Mouse (Mus musculus): ENCODE measurements at regions not wholly inside any gene's neighbourhood (a gene's known extent, or its start where the extent isn't known, plus 50 kb on each side); places are given as distances from the start of the nearest gene placed in this dataset.

- DNase-seq, result peak; percentile 31 to 33
- intact Hi-C loops (cut with DNase I), result no loop called here
Observed at GRCm38 (mm10) chr13:10741391-10741790, 380.7 kb upstream of the Chrm3 start.

DNA sequence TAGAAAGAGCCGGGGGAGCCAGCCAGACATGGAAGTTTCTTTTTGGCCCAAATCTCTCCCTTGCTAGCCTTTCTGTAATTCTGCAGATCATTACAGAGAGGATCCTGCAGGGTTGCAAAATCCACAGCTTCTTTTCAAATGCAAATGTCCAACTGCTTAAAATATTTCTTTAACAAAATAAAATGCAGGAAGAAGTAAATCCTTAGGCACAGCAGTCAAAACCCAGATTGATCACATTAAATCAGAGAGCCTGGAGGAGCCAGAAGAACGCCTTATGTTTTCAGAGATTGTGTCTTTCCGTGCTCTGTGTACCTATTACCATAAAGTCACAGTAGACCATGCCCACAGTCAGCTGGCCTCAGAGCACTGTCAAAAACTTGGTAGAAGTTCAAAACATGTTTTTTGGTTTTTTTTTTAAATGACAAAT, 365.1 kb upstream of the Chrm3 start:
- intact Hi-C loops (cut with DNase I), result no loop called here
- no peak for DNase-seq

DNA sequence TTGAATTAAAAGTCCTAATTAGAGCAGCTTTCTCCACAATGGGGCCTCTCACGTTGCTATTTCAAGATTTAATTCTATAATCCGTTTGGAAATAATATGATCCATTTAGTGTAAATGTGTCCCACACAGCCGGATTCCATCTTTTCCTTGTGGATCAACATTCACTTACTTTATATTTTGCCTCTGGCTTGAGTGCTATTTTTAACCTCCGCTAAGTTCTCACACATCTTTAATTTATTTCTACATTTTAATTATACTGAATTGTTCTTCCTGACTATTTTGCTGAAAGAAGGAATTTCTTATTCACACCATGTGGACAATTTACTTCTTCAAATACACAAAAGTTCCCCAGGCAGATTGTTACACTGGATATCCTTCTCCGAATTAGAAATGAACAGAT, 364.7 kb upstream of the Chrm3 start:
- DNase-seq, result no peak
- intact Hi-C loops (cut with DNase I), result no loop called here

DNA sequence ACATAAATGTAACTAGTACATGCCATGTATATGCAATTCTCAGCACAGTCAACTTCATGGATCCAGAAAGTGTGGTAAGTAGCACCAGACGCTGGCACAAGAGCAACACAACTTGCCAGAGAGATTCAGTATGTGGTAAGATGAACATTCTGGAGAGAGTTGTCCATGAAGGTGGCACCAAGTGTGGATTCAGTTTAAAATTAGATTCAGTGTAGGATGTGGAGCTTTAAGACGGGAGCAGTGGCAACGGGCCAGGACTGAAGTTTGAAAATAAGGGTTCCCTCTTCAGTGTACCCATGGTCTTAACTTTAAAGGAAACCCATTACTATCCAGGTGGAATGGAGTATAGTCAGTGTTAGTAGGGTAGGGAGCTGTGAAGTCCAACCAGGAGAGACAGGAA, 360.0 kb upstream of the Chrm3 start:
- DNase-seq, result no peak
- intact Hi-C loops (cut with DNase I), result no loop called here

DNA sequence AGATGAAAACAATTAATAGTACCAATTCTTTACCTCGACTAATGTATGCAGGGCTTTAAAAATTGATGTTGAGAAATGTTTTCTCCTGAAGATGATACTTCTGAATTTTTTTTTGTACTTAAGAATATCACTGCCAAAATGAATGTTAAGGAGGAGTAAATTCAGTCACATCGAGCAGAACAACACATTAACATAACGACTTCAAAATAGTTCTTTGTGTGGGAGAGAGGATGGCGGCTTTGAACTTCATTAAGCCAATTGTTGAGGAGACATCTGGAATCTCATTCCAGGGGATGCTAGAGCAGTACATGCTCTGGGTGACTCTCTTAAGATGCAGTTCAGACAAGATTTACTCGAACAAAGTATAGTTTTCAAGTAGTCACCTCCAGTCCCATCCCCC, 350.8 kb upstream of the Chrm3 start:
- intact Hi-C loops (cut with DNase I), result loop anchor here (10.0 kb wide), 1 partner anchor 827 kb away; no protein-coding TSS in a partner anchor

DNA sequence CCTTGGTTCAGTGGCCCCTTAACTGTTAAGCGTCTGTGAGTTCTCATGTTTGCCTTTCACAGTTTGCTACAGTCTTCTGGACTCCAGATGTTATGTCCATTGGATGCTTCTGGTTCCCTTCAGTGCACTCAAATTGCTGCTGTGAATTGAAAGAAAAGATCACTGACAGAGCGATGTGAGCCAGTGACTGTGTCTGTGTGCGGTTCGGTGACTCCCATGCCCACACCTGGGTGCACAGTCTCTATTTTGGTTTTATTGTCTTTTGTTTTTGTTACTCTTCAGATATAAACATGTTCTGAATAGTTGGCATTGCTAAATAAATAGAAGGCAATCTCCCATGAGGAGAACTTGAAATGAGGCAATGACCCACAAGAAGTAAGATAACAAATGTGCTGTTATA, 350.3 kb upstream of the Chrm3 start:
- intact Hi-C loops (cut with DNase I), result loop anchor here (10.0 kb wide), 1 partner anchor 826 kb away; no protein-coding TSS in a partner anchor
- DNase-seq, result no peak

More for the DNA sequence above, 350.8 kb upstream of the Chrm3 start:
- no peak for DNase-seq

- intact Hi-C loops (cut with DNase I), result no loop called here
- DNase-seq, result no peak
Observed at GRCm38 (mm10) chr13:10697146-10697545, 336.5 kb upstream of the Chrm3 start.

DNA sequence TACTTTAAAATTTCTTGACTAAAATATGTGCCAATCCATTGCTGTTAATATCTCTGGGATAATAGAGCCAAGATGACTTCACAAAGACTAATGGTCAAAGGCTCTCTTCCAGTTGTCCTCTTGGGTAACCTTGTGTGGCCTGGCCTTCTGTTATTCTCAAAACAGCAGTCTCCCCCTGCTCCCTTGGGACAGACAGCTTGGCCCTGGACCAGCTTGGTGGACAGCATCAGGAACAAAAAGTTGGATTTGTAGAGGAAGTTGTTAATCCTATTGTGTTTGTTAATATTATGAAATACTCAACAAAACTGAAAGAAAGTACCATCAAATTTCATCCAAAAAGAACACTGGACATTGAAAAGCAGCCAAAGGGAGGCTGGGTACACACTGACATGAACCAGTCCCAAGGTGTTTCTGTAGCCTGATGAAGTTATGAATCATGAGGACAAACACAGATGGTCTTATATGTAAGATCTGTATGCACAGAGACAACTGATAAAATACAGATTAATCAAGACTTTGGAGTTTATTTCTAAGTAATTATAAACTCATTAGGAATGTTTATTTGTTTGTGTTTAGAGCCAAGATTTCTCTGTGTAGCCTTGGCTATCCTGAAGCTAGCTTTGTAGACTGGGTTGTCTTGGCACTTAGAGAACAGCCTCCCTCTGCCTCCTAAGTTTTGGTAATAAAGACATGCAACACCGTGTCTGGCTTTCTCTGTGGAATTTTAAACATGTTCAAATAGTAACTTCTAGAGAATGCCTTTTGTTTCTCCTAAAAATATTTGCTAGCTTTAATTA, 335.7 kb upstream of the Chrm3 start:
- peak; percentile 78 to 81 for DNase-seq
- intact Hi-C loops (cut with DNase I), result no loop called here

DNA sequence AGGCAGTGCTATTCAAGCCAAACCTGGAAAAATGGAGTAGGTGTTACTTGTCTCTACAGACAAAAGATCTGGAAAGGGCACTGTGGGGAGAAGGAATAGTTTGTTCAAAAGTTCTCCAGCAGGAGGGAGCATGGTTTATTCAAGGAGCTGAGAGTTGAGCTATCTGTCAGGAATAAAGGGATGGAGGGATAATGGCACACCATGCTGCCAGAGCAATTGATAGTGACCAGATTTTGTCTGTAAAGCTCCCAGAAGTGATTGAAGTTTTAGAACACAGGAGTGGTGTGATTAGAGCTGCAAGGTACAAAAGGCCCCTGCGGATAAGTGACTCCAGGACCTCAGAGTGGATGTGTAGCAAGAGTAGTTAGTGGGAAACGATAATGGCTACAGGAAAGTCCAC, 330.7 kb upstream of the Chrm3 start:
- intact Hi-C loops (cut with DNase I), result no loop called here
- no peak for DNase-seq

DNA sequence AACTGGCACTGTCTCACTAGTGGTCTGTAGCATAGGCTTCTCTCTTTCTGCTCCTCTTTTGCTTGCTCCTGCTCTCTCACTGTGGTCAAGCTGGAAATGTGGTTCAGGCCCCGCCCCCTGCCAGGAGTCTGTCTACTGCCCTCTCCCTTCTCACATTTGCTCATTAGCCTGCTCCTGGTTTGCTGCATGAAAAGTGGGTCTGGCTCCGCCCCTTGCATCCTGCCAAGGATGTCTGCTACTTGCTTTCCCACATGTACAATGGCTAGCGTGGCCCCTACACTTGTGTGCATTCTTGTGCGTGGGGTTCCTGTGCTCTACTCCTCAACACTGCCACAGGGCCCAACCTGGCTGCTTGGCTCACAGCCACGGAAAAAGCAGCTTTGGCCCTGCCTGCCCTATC, 326.7 kb upstream of the Chrm3 start:
- intact Hi-C loops (cut with DNase I), result no loop called here
- DNase-seq, result no peak

DNA sequence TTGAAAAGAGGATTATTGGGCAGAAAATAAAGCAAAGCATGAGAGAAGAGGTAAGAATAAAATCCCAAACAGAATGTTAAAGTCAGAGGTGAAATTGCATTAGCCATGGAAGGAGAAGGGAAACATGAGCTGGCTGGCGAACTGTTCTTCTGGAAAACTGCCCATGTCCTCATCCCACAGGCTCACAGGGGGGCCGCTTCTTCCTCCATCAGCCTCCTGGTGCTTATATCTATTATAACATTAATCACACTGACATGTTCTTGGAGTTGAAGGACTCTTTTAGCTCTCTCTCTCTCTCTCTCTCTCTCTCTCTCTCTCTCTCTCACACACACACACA, 293.4 kb upstream of the Chrm3 start:
- intact Hi-C loops (cut with DNase I), result no loop called here
- peak; percentile 3 to 5 for DNase-seq

DNA sequence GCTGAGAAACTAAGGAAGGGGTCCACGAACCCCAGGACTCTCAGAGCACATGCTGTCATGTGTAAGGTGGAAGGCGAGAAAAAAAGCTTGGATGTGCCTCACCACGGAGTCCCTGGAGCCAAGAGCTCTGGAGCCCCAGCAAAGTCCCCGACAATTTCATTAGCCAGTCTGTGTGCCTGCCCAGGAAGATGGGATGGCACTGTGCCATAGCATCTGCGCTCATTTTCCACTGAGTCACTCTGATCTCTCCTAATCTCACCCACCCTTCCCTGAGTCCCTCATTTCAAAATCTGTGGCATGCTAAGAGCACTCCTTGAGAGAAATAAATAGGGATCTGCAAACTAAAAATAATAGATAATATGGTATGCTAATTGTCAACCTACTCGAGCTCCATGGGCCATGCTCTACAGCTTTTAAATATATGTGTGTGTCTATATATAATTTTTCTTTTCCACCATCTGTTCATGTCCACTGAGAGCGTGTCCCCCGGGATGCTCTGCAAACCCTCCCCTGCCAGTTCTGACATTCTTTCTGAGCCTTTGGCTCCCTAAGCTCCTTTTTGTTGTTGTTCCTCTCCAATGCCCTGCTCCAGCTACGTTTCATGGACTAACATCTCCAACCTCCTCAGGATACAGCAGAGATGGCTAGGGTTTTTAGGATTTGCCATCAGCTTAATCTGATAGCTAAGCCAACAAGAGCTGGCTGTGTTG, 292.9 kb upstream of the Chrm3 start:
- intact Hi-C loops (cut with DNase I), result no loop called here
- DNase-seq, result peak; percentile 6 to 11

DNA sequence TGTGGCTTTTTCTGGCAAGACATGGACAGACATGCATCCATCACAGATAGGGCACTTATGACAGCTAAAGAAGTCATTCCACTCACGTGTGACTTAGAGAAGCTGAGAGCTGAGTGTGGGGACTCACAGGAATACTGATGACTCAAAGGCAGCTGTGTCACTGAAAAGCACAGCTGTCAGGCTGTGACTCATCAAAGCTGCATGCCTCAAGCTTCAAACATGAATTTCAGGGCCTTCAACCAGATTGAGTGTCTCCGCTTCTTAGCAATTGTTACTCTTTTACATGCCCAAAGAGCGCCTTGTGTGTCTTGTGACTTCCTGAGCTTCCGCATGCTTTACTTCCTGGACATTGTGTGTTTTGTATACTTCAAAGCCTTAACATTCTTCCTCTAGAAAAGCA, 276.2 kb upstream of the Chrm3 start:
- intact Hi-C loops (cut with DNase I), result no loop called here
- peak; percentile 7 to 20 for DNase-seq

DNA sequence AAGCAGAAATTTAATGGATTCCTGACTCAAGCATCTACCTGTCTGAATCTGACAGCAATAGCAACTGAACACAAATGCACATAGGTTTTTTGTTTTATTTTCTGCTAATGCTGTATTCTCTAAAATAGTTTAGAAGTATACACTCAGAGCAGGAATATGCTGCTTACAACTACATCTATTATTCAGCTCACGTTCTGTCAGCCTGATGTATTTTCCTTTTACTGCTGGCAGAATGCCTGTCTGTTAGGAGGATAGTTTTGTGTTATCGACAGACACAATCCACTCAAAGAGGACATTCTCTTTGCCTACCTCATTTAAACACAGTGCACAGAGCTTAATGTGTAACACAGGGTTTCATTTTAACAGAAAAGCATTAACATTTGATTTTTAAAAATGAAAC, 269.8 kb upstream of the Chrm3 start:
- intact Hi-C loops (cut with DNase I), result no loop called here
- no peak for DNase-seq

- intact Hi-C loops (cut with DNase I), result no loop called here
- no peak for DNase-seq
Observed at GRCm38 (mm10) chr13:10619661-10620060, 259.0 kb upstream of the Chrm3 start.

- no peak for DNase-seq
Observed at GRCm38 (mm10) chr13:10618421-10618954, 257.8 kb upstream of the Chrm3 start.

GRCm38 (mm10) chr13:10574951-10575350, 214.3 kb upstream of the Chrm3 start:
- DNase-seq, result no peak
- intact Hi-C loops (cut with DNase I), result no loop called here

More at GRCm38 (mm10) chr13:10618421-10618954, 257.8 kb upstream of the Chrm3 start:
- intact Hi-C loops (cut with DNase I), result no loop called here

GRCm38 (mm10) chr13:10566825-10567224, 206.2 kb upstream of the Chrm3 start:
- DNase-seq, result no peak
- intact Hi-C loops (cut with DNase I), result no loop called here

- DNase-seq, result no peak
Observed at GRCm38 (mm10) chr13:10557559-10557958, 196.9 kb upstream of the Chrm3 start.

GRCm38 (mm10) chr13:10554595-10554994, 193.9 kb upstream of the Chrm3 start:
- DNase-seq, result no peak

More at GRCm38 (mm10) chr13:10557559-10557958, 196.9 kb upstream of the Chrm3 start:
- intact Hi-C loops (cut with DNase I), result no loop called here

DNA sequence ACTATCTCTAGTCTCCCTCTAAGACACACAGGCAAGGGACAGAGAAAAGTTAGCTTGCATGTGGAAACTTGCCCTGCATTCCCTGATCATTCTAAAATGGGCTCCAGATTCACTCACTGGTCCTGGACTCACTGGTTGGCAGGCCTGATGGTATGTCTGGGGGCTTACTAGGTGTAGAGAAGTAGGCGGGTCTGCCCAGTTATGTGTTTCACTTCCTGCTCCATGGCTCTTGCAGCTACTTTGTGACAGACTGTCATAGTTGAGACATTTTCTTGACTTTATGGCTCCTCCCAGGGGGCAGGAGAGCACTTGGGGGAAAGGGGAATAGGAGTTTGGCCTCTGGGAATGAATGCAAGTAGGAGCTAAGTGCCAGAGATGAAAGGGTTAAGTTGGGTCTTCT, 182.1 kb upstream of the Chrm3 start:
- intact Hi-C loops (cut with DNase I), result no loop called here

More at GRCm38 (mm10) chr13:10554595-10554994, 193.9 kb upstream of the Chrm3 start:
- intact Hi-C loops (cut with DNase I), result no loop called here

More for the DNA sequence above, 182.1 kb upstream of the Chrm3 start:
- no peak for DNase-seq
